Mouse (Mus musculus) forebrain, postnatal 0 days (tissue): ENCODE data around the gene Cd19. TPM values are rescaled to one million over a fixed set of nuclear protein-coding genes. Genes with fewer than 3 reads are reported as not detected.

Experiments used
- ATAC-seq: fragments of 200-750 bp; cut with Nextera tagmentation; 2 replicates; pipeline ENCODE4 v1.8.0; 2017; ENCODE audit warnings: mild to moderate bottlenecking, moderate library complexity
- DNase-seq: peaks from one replicate; pipeline ENCODE4 v3.0.0-alpha.2; 2015
- H3K27ac ChIP-seq: fragments of 300-500 bp; sonication (generic); 2 replicates; pipeline ENCODE4 v1.5.1; 2014; ENCODE audit warnings: low read depth, mild to moderate bottlenecking, antibody characterized with exemption, low read length, moderate library complexity, mixed read lengths
- H3K27me3 ChIP-seq: fragments of 300-500 bp; sonication (generic); 2 replicates; pipeline ENCODE4 v1.6.1; 2014; ENCODE audit warnings: mild to moderate bottlenecking, low read length, mixed read lengths; ENCODE audit not compliant: insufficient read depth
- H3K36me3 ChIP-seq: fragments of 300-500 bp; sonication (generic); 2 replicates; pipeline ENCODE4 v1.6.1; 2014; ENCODE audit warnings: mild to moderate bottlenecking, moderate library complexity; ENCODE audit not compliant: insufficient read depth
- H3K4me1 ChIP-seq: fragments of 300-500 bp; sonication (generic); 2 replicates; pipeline ENCODE4 v1.6.1; 2014; ENCODE audit warnings: antibody characterized with exemption; ENCODE audit not compliant: insufficient read depth
- H3K4me2 ChIP-seq: fragments of 300-500 bp; sonication (generic); 2 replicates; pipeline ENCODE4 v1.6.1; 2014; ENCODE audit warnings: low read depth, mild to moderate bottlenecking, moderate library complexity
- H3K4me3 ChIP-seq: fragments of 300-500 bp; sonication (generic); 2 replicates; pipeline ENCODE4 v1.5.1; 2014; ENCODE audit warnings: low read depth, low read length, mixed read lengths
- H3K9ac ChIP-seq: fragments of 300-500 bp; sonication (generic); 2 replicates; pipeline ENCODE4 v1.6.1; 2014; ENCODE audit warnings: mild to moderate bottlenecking
- H3K9me3 ChIP-seq: fragments of 300-500 bp; sonication (generic); 2 replicates; pipeline ENCODE4 v1.6.1; 2016; ENCODE audit warnings: low read length
- CTCF ChIP-seq: sonication (generic); IDR thresholded peaks from 2 replicates; pipeline ENCODE4 v1.5.1; 2016; ENCODE audit warnings: antibody characterized with exemption, control low read depth, low read depth
- WGBS: fragments of 180-500 bp; shearing (Covaris S2); extraction: QIAGEN DNeasy Blood & Tissue Kit; methylation state at CpG from one replicate; pipeline ENCODE4 v1.1.7; 2014; 5-methylcytosine and 5-hydroxymethylcytosine counted together
- polyA plus RNA-seq: library from polyadenylated mRNA; unstranded; fragments of >200 nt; fragmentation: Nextera tagmentation; extraction: Ambion mirVana; gene quantifications from 2 replicates; pipeline ENCODE4 v1.2.1, GENCODE M21; 2015
- total RNA-seq: library from RNA; depleted of rRNA; stranded (reverse); fragments of >200 nt; gene quantifications from 2 replicates; pipeline ENCODE4 v1.2.3, GENCODE M21; 2014; rRNA removed

Gene Cd19
- 0.67 TPM in 1 of 2 replicates, not detected in the other for total RNA-seq
- not detected in 2 replicates for polyA plus RNA-seq

GRCm38 (mm10) chr7:126414725-126415124 lies at the start of gene Cd19:
Gene Cd19, minus strand, starts transcription at chr7:126414889.
- Histone ChIP-seq H3K27ac (no peak within 1 kb of the TSS), H3K9me3 (no peaks in the 10 kb centered on the region), H3K4me1 (no peaks in the 10 kb centered on the region), H3K4me3 (no peak within 1 kb of the TSS), H3K9ac (no peak within 1 kb of the TSS), H3K36me3 (no peaks in the 10 kb centered on the region), H3K27me3 (no peaks in the 10 kb centered on the region), H3K4me2 (no peak within 1 kb of the TSS)
- WGBS = 93% methylated on average over 6 of the region's 6 CpGs
- DNase-seq (no peak), ATAC-seq (no peak)
- no peak for TF ChIP-seq CTCF

DNA sequence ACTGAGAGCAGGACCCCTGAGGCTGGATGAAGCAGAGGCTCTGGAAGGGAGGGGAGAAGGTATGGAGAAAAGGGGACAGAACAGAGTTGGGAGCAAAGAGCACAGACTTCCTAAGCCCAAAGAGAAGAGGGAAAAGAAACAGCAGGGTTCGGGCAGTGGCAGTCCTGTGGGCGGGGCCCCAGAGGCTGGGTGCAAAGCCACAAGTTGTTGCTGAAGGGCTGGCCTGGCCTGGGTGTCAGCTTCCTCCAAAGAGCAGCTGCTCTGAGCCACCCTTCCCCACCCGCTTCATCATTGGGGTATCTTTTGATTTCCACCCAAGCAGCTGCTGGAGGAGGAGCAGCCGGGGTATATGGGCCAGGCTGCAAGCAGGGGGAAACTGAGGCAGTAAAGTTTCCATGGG lies 49.4 kb upstream of the Cd19 start:
- Histone ChIP-seq H3K36me3 (peaks cover 27% of the 10 kb centered on the region), H3K27me3 (no peaks in the 10 kb centered on the region), H3K9me3 (no peaks in the 10 kb centered on the region), H3K4me1 (no peaks in the 10 kb centered on the region), H3K4me2 (no peak overlapping the region), H3K4me3 (no peak overlapping the region), H3K27ac (no peak overlapping the region), H3K9ac (no peak overlapping the region)
- ATAC-seq (no peak), DNase-seq (no peak)
- 55% methylated on average over 4 of the region's 4 CpGs for WGBS
- no peak for TF ChIP-seq CTCF

GRCm38 (mm10) chr7:126463547-126463946 lies 48.9 kb upstream of the Cd19 start:
- Histone ChIP-seq H3K4me3 (no peak overlapping the region), H3K36me3 (peaks cover 21% of the 10 kb centered on the region), H3K4me2 (no peak overlapping the region), H3K9me3 (no peaks in the 10 kb centered on the region), H3K27ac (no peak overlapping the region), H3K4me1 (no peaks in the 10 kb centered on the region), H3K27me3 (no peaks in the 10 kb centered on the region), H3K9ac (no peak overlapping the region)
- DNase-seq = no peak
- no peak for TF ChIP-seq CTCF
- no peak for ATAC-seq
- WGBS = 65% methylated on average over 4 of the region's 4 CpGs

GRCm38 (mm10) chr7:126463004-126463403 lies 48.3 kb upstream of the Cd19 start, which contains the start of gene Atp2a1:
Gene Atp2a1, minus strand, starts transcription at chr7:126463108.
- no peaks in the 10 kb centered on the region for H3K9me3 ChIP-seq
- DNase-seq (no peak), ATAC-seq (no peak)
- no peak within 1 kb of the TSS for H3K27ac ChIP-seq
- H3K4me3 ChIP-seq = no peak within 1 kb of the TSS
- no peaks in the 10 kb centered on the region for H3K4me1 ChIP-seq
- WGBS = 52% methylated on average over 5 of the region's 5 CpGs
- H3K36me3 ChIP-seq = peaks cover 18% of the 10 kb centered on the region
- no peak within 1 kb of the TSS for H3K9ac ChIP-seq
- no peaks in the 10 kb centered on the region for H3K27me3 ChIP-seq
- no peak within 1 kb of the TSS for H3K4me2 ChIP-seq
- no peak for TF ChIP-seq CTCF

DNA sequence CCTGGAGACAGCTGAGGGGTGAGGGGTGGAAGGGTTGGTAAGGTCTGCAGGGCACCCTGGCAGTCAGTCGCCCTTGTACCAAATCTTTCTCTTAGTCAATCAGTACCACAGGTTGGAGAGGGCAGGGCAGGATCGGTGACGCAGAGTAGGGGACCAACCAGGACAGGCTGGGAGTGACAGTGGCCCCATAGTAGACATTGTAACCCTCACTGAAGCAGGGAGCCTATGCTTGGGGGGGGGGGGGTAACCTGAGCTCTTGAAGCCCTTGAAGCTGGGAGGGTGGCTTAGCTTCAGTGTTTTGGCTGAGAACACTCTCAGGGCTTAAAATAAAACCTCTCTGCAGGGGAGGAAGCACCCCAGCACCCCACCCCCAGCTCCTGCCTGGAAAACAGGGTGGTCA lies 46.9 kb upstream of the Cd19 start:
- 62% methylated on average over 3 of the region's 3 CpGs for WGBS
- ATAC-seq (no peak), DNase-seq (no peak)
- Histone ChIP-seq H3K4me1 (no peaks in the 10 kb centered on the region), H3K9ac (no peak overlapping the region), H3K27me3 (no peaks in the 10 kb centered on the region), H3K36me3 (peaks cover 4% of the 10 kb centered on the region; the same call in 1 of the 2 replicates), H3K4me2 (no peak overlapping the region), H3K4me3 (no peak overlapping the region), H3K9me3 (no peaks in the 10 kb centered on the region), H3K27ac (no peak overlapping the region)
- no peak for TF ChIP-seq CTCF

DNA sequence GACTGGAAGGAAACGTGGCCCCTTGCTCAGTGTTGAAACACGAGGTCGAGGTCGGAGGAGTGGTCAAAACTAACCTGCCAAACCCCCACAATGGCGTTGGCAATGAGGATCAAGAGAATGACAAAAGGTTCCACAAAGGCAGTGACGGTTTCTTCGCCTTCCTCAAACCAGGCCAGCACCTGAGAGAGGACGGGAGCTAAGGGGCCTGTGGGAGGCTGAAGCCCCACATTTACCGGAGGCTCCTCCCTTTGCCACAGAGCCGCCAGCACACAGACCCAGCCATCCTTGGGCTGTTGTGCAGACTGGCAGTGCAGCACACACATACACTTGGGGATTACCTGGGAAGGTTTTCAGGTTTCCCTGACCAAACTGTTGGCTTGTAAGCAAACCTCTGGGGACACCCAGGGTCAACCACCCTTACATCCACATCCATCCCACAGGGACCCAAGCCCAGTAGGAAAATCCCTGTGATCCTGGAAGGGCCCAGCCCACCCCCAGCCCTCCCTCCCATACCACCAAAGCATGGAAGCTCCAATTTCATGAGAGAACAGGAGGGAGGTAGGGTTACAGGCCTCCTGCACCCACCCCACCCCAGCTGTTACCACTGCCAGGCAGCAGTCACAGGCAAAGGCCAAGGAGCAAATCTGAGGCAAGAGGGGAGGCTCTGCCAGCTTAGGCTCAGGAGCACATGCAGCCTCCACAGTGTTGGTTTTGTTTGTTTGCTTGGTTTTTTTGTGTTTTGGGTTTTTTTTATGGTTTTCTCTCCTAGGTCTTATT lies 46.1 kb upstream of the Cd19 start:
- Histone ChIP-seq H3K27ac (no peak overlapping the region), H3K4me2 (no peak overlapping the region), H3K4me3 (no peak overlapping the region), H3K36me3 (no peaks in the 10 kb centered on the region; the same call in 1 of the 2 replicates), H3K9me3 (no peaks in the 10 kb centered on the region), H3K4me1 (no peaks in the 10 kb centered on the region), H3K9ac (no peak overlapping the region), H3K27me3 (no peaks in the 10 kb centered on the region)
- TF ChIP-seq CTCF = no peak
- ATAC-seq (no peak), DNase-seq (no peak)
- 42% methylated on average over 10 of the region's 10 CpGs for WGBS

DNA sequence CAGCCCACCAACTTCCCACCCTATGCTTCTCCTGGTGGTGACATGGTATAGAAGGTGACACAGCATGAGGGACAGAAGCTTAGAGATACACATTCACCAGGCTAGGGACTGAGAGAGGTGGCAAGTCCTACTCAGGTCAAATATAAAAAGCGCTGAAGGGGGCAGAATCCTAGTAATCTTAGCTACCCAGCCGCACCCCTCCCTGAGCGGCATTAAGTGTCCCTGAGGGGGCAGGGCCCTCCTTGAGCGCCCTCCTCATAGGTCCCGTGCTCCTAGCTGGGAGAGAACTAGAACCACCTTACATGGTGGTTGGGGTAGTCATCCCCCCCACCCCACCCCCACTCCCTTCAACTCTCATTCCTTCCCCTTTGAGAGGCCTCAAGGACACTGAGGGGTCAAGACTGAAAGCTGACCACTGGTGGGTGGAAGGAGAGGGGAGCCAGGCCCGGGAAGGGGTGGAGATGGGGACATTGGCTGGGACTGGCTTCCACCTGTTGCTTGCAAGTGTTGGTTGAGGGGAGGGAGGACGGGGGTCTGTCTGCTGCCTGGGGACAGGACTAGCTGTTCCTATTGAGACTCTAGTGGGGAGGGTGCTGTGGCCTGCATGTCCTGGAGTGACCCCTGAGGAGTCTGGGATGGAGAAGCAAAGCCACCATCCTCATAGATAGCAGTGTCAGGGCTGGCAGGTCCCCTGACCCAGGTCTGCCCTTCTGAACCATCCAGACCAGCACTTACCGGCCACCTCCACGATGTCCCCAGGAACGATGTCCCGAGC lies 44.3 kb upstream of the Cd19 start:
- H3K4me2 ChIP-seq = no peak overlapping the region
- 86% methylated on average over 11 of the region's 11 CpGs for WGBS
- H3K27me3 ChIP-seq = no peaks in the 10 kb centered on the region
- no peaks in the 10 kb centered on the region for H3K9me3 ChIP-seq
- H3K4me3 ChIP-seq = no peak overlapping the region
- ATAC-seq (no peak), DNase-seq (no peak)
- no peak for TF ChIP-seq CTCF
- no peaks in the 10 kb centered on the region for H3K36me3 ChIP-seq
- no peaks in the 10 kb centered on the region for H3K4me1 ChIP-seq
- H3K9ac ChIP-seq = no peak overlapping the region
- no peak overlapping the region for H3K27ac ChIP-seq
